9 mouse cellular contexts compared by ENCODE assay signal in genomic region chr10:111101901-111102761, GRCm38 (mm10).
DNase-seq lines count a peak whose midpoint lies in the region; ATAC-seq lines count a peak whose summit lies in the region.
"Had no signal": no experiment of that assay in that cellular context is flagged by ENCODE, and none has a peak within 500 bp of the region (broad histone marks: within the 10 kb centered on the region; RNA-seq: fewer than 3 reads in every experiment).

No protein-coding gene starts in this region.

- no peaks in the 10 kb centered on the region for H3K27me3 ChIP-seq in midbrain, embryonic 14.5 days (ENCODE audit: control insufficient read depth, insufficient read depth, low read length)
- H3K27me3 ChIP-seq: limb, embryonic 15.5 days had no signal

- H3K27ac ChIP-seq in midbrain, embryonic 14.5 days (replicated peaks; ENCODE audit: low read depth, low read length): no peak overlapping the region
- H3K27ac ChIP-seq: limb, embryonic 15.5 days had no signal

- no peaks in the 10 kb centered on the region for H3K36me3 ChIP-seq in midbrain, embryonic 14.5 days (ENCODE audit: control insufficient read depth, insufficient read depth, low read length)
- H3K36me3 ChIP-seq: limb, embryonic 15.5 days had no signal

- whole genome bisulfite sequencing in midbrain, embryonic 14.5 days: 85% methylated on average over 18 of the region's 18 CpGs

- DNase-seq in adrenal gland, adult (ENCODE audit: inconsistent age in 2 of 2, low spot score in 1 of 2): peak; percentile 48 to 78
- peak; percentile 42 for DNase-seq in gastrocnemius, postnatal 14 days
- peak; percentile 63 to 65 for DNase-seq in kidney, adult 8-10 months
- peak; percentile 82 for DNase-seq in lung, postnatal 36 days
- DNase-seq in embryo, embryonic 10 days (ENCODE audit: low spot score): no peak
- DNase-seq in frontal cortex, postnatal 10 days (ENCODE audit: low spot score in 2 of 2): no peak
- no peak for DNase-seq in midbrain, embryonic 14.5 days
- DNase-seq in testis, postnatal 10 days (ENCODE audit: low spot score): no peak

- H3K4me2 ChIP-seq in midbrain, embryonic 14.5 days (ENCODE audit: low read length): no peak overlapping the region
- H3K4me2 ChIP-seq: limb, embryonic 15.5 days had no signal

- H3K9me3 ChIP-seq in midbrain, embryonic 14.5 days (ENCODE audit: control insufficient read depth, low read length): no peaks in the 10 kb centered on the region
- H3K9me3 ChIP-seq: limb, embryonic 15.5 days had no signal

- no peak for ATAC-seq in midbrain, embryonic 14.5 days (ENCODE audit: low FRiP score, low TSS enrichment)

- peaks cover 7% of the 10 kb centered on the region; the same call in 1 of the 2 replicates for H3K4me1 ChIP-seq in midbrain, embryonic 14.5 days (ENCODE audit: control insufficient read depth, insufficient read depth, low read length)
- H3K4me1 ChIP-seq: limb, embryonic 15.5 days had no signal

- no peak overlapping the region for H3K4me3 ChIP-seq in midbrain, embryonic 14.5 days (replicated peaks; ENCODE audit: low read depth, low read length)
- H3K4me3 ChIP-seq: limb, embryonic 15.5 days had no signal

- H3K9ac ChIP-seq in midbrain, embryonic 14.5 days (replicated peaks; ENCODE audit: low read length): no peak overlapping the region
- H3K9ac ChIP-seq: limb, embryonic 15.5 days had no signal

- intact Hi-C loops in gastrocnemius, postnatal 14 days (cut with DNase I; ENCODE audit: low total_unique reads): loop anchor here (5.0 kb wide), 1 partner anchor 130 kb away; no protein-coding TSS in a partner anchor

Comparison
In these comparisons a context has a peak if more than half of its experiments do, and no peak if none do; other contexts are left out.
1. DNase-seq: peak in adrenal gland, adult (2 of 2), gastrocnemius, postnatal 14 days (single experiment), kidney, adult 8-10 months (2 of 2) and lung, postnatal 36 days (single experiment); none in embryo, embryonic 10 days (single experiment), frontal cortex, postnatal 10 days (0 of 2), midbrain, embryonic 14.5 days (single experiment) and testis, postnatal 10 days (single experiment).